In genomic region chr11:71019201-71020068, GRCm38 (mm10) we compare ENCODE assay signal across 7 mouse cellular contexts. TPM values are rescaled to one million over a fixed set of nuclear protein-coding genes. Genes with fewer than 3 reads are reported as not detected.
DNase-seq lines count a peak whose midpoint lies in the region; ATAC-seq lines count a peak whose summit lies in the region.

Gene Mis12 (plus strand): TSS chr11:71019611.
Gene Derl2 (minus strand): TSS chr11:71019841.

- intact Hi-C loops in gastrocnemius, postnatal 36 days (cut with DNase I): no loop called here
- intact Hi-C loops in left cerebral cortex, postnatal 25 days (cut with DNase I): no loop called here

- H3K4me1 ChIP-seq in intestine, embryonic 15.5 days (replicated peaks): 0 out of 2 replicates have a peak, but pooled peaks cover 6% of the 10 kb centered on the region
- H3K4me1 ChIP-seq in midbrain, embryonic 10.5 days: peaks cover 43% of the 10 kb centered on the region

- ATAC-seq in intestine, embryonic 15.5 days: peak; percentile 100

- H3K4me3 ChIP-seq in intestine, embryonic 15.5 days (replicated peaks): peak within 1 kb of the TSS; percentile 86
- H3K4me3 ChIP-seq in midbrain, embryonic 10.5 days: peak within 1 kb of the TSS; percentile 89

- H3K9ac ChIP-seq in intestine, embryonic 15.5 days: peak within 1 kb of the TSS; percentile 93

- DNase-seq in adrenal gland, adult 2 months: peak; percentile 99
- DNase-seq in embryo, embryonic 11.5 days (ENCODE audit: low read depth, low spot score): peak; percentile 93
- DNase-seq in gastrocnemius, postnatal 36 days: peak; percentile 97 to 98
- DNase-seq in left cerebral cortex, postnatal 25 days (ENCODE audit: low spot score in 2 of 2): peak; percentile 98 to 100
- DNase-seq in midbrain, embryonic 10.5 days (ENCODE audit: low spot score): peak; percentile 99
- DNase-seq in right cerebral cortex, postnatal 4 days: peak; percentile 95

- H3K36me3 ChIP-seq in intestine, embryonic 15.5 days: 0 out of 2 replicates have a peak, but pooled peaks cover 5% of the 10 kb centered on the region
- peaks cover 43% of the 10 kb centered on the region for H3K36me3 ChIP-seq in midbrain, embryonic 10.5 days

- under 1% methylated on average over 71 of the region's 71 CpGs for WGBS in intestine, embryonic 15.5 days
- under 1% methylated on average over 71 of the region's 71 CpGs for WGBS in midbrain, embryonic 10.5 days

- H3K27ac ChIP-seq in intestine, embryonic 15.5 days: peak within 1 kb of the TSS; percentile 96
- peak within 1 kb of the TSS; percentile 96 for H3K27ac ChIP-seq in midbrain, embryonic 10.5 days (replicated peaks)

- no peaks in the 10 kb centered on the region for H3K9me3 ChIP-seq in intestine, embryonic 15.5 days
- no peaks in the 10 kb centered on the region for H3K9me3 ChIP-seq in midbrain, embryonic 10.5 days (replicated peaks)

- H3K27me3 ChIP-seq in intestine, embryonic 15.5 days (replicated peaks): no peaks in the 10 kb centered on the region
- no peaks in the 10 kb centered on the region for H3K27me3 ChIP-seq in midbrain, embryonic 10.5 days (ENCODE audit: low read depth, poor library complexity, severe bottlenecking)

- peak within 1 kb of the TSS; percentile 76 for H3K4me2 ChIP-seq in intestine, embryonic 15.5 days (replicated peaks)

RNA-seq across cellular contexts. Expression of gene Mis12, which starts in this region (rescaled TPM):
- total RNA-seq in adrenal gland, adult 2 months (2021): 10 to 100 TPM; 16.8 to 22.5 TPM
- 0.71 and 1.2 TPM in 2 replicates for polyA plus RNA-seq in adrenal gland, adult 2 months (2012; rRNA removed)
- 1 to 10 TPM; 3.3 to 4.0 TPM for total RNA-seq in gastrocnemius, postnatal 36 days (2021)
- 34.3 and 35.5 TPM in 2 replicates for polyA plus RNA-seq in intestine, embryonic 15.5 days (2015; fragmentation: Nextera tagmentation; extraction: Ambion mirVana)
- total RNA-seq in left cerebral cortex, postnatal 25 days (2021): 10 to 100 TPM; 16.1 to 16.3 TPM
- 65.3 and 67.8 TPM in 2 replicates for polyA plus RNA-seq in midbrain, embryonic 10.5 days (2016; fragmentation: Nextera tagmentation; extraction: Ambion mirVana)

RNA-seq across cellular contexts. Expression of gene Derl2, which starts in this region (rescaled TPM):
- 10 to 100 TPM; 81.4 to 86.1 TPM for total RNA-seq in adrenal gland, adult 2 months (2021)
- polyA plus RNA-seq in adrenal gland, adult 2 months (2012; rRNA removed): 8.4 and 9.1 TPM in 2 replicates
- 10 to 100 TPM; 11.7 to 12.6 TPM for total RNA-seq in gastrocnemius, postnatal 36 days (2021)
- polyA plus RNA-seq in intestine, embryonic 15.5 days (2015; fragmentation: Nextera tagmentation; extraction: Ambion mirVana): 63.4 and 71.8 TPM in 2 replicates
- 10 to 100 TPM; 23.5 to 25.8 TPM for total RNA-seq in left cerebral cortex, postnatal 25 days (2021)
- polyA plus RNA-seq in midbrain, embryonic 10.5 days (2016; fragmentation: Nextera tagmentation; extraction: Ambion mirVana): 38.8 and 39.8 TPM in 2 replicates

Comparison
In these comparisons a context has a peak if more than half of its experiments do, and no peak if none do; other contexts are left out.
1. Peak in every context shown above with its lines: DNase-seq, ATAC-seq, H3K4me3 ChIP-seq and H3K27ac ChIP-seq.
2. RNA of gene Mis12 (polyA plus RNA-seq): 65.3 to 67.8 TPM in midbrain, embryonic 10.5 days and 34.3 to 35.5 TPM in intestine, embryonic 15.5 days; 0.71 to 1.2 TPM in adrenal gland, adult 2 months; every median in the first group is over 10 times any median in the second.